Mouse (Mus musculus) spleen, adult 2 months (tissue): ENCODE measurements around the gene S1pr1.

Source experiments
- CTCF ChIP-seq: fragments of 200-500 bp; IDR thresholded peaks from 2 replicates; pipeline ENCODE4 v1.5.1; 2011; ENCODE audit warnings: mild to moderate bottlenecking, inconsistent platforms; ENCODE audit not compliant: insufficient read depth, insufficient read length, insufficient replicate concordance; ENCODE audit errors: extremely low read depth
- POLR2A ChIP-seq: fragments of 200-500 bp; IDR thresholded peaks from 2 replicates; pipeline ENCODE4 v1.6.1; 2011; ENCODE audit warnings: low read depth, low read length, inconsistent platforms

- TF ChIP-seq POLR2A: no peak; the same call in 1 of the 2 replicates
- TF ChIP-seq CTCF: no peak
These were observed 32.4 kb downstream of the S1pr1 start for GRCm38 (mm10) chr3:115682328-115683088.
